Mouse (Mus musculus) heart, postnatal 4 days (tissue): Measurements from ENCODE around the gene Serpina12. TPM values are rescaled to one million over a fixed set of nuclear protein-coding genes. Genes with fewer than 3 reads are reported as not detected.

Source experiments
- DNase-seq: peaks from one replicate; pipeline ENCODE4 v3.0.0; 2021
- total RNA-seq, 2 experiments: library from RNA; stranded (reverse); gene quantifications; 2 replicates each; pipeline ENCODE4 v1.2.3; 2021

The Serpina12 gene
- total RNA-seq: not detected

- DNase-seq: no peak
Measured at GRCm38 (mm10) chr12:104044343-104044742, at the start of gene Serpina12. Gene Serpina12 (minus strand): TSS chr12:104044443.

GRCm38 (mm10) chr12:104091303-104091702, 47.1 kb upstream of the Serpina12 start:
- DNase-seq: no peak

- no peak for DNase-seq
Measured at GRCm38 (mm10) chr12:104090119-104090518, 45.9 kb upstream of the Serpina12 start.

- no peak for DNase-seq
Measured at GRCm38 (mm10) chr12:104072286-104072685, 28.0 kb upstream of the Serpina12 start.

- DNase-seq: no peak
Measured at GRCm38 (mm10) chr12:104071708-104072107, 27.5 kb upstream of the Serpina12 start.

GRCm38 (mm10) chr12:104069620-104070019, 25.4 kb upstream of the Serpina12 start:
- DNase-seq: peak; percentile 84

- peak; percentile 76 for DNase-seq
Measured at GRCm38 (mm10) chr12:104067549-104067948, 23.3 kb upstream of the Serpina12 start.

GRCm38 (mm10) chr12:104066241-104066640, 22.0 kb upstream of the Serpina12 start:
- DNase-seq: peak; percentile 81

- DNase-seq: no peak
Measured at GRCm38 (mm10) chr12:104064996-104065395, 20.8 kb upstream of the Serpina12 start.

- DNase-seq: no peak
Measured at GRCm38 (mm10) chr12:104064532-104064931, 20.3 kb upstream of the Serpina12 start.

GRCm38 (mm10) chr12:104061862-104062261, 17.6 kb upstream of the Serpina12 start:
- DNase-seq: no peak

GRCm38 (mm10) chr12:104060126-104060525, 15.9 kb upstream of the Serpina12 start:
- no peak for DNase-seq

- DNase-seq: no peak
Measured at GRCm38 (mm10) chr12:104057531-104057930, 13.3 kb upstream of the Serpina12 start.

- peak; percentile 64 for DNase-seq
Measured at GRCm38 (mm10) chr12:104057050-104057449, 12.8 kb upstream of the Serpina12 start.

- no peak for DNase-seq
Measured at GRCm38 (mm10) chr12:104055755-104056154, 11.5 kb upstream of the Serpina12 start.

- no peak for DNase-seq
Measured at GRCm38 (mm10) chr12:104053995-104054394, 9.8 kb upstream of the Serpina12 start.

- DNase-seq: no peak
Measured at GRCm38 (mm10) chr12:104045713-104046112, 1.5 kb upstream of the Serpina12 start.

GRCm38 (mm10) chr12:104042753-104043152, 1.5 kb downstream of the Serpina12 start:
- no peak for DNase-seq

- peak; percentile 70 for DNase-seq
Measured at GRCm38 (mm10) chr12:104041401-104041800, 2.8 kb downstream of the Serpina12 start.

GRCm38 (mm10) chr12:104038181-104038580, 6.1 kb downstream of the Serpina12 start:
- DNase-seq: no peak

- no peak for DNase-seq
Measured at GRCm38 (mm10) chr12:104033752-104034151, 10.5 kb downstream of the Serpina12 start.

- DNase-seq: peak; percentile 64
Measured at GRCm38 (mm10) chr12:104029986-104030385, 14.3 kb downstream of the Serpina12 start.

- no peak for DNase-seq
Measured at GRCm38 (mm10) chr12:104015280-104015679, 29.0 kb downstream of the Serpina12 start.

GRCm38 (mm10) chr12:104013620-104014019, 30.6 kb downstream of the Serpina12 start, which contains the start of gene Serpina9:
Gene Serpina9 (minus strand): TSS chr12:104013755.
- no peak for DNase-seq

GRCm38 (mm10) chr12:104004689-104005088, 39.6 kb downstream of the Serpina12 start:
- no peak for DNase-seq
